Mouse (Mus musculus) cerebellum, adult 9-10 months (tissue): ENCODE measurements around the gene Fam133b.
A peak's percentile ranks its signal among the peaks of the same experiment; 100 is the strongest.

Source experiments
- DNase-seq: peaks from one replicate; pipeline ENCODE4 v3.0.0; 2022

Fam133b gene

DNA sequence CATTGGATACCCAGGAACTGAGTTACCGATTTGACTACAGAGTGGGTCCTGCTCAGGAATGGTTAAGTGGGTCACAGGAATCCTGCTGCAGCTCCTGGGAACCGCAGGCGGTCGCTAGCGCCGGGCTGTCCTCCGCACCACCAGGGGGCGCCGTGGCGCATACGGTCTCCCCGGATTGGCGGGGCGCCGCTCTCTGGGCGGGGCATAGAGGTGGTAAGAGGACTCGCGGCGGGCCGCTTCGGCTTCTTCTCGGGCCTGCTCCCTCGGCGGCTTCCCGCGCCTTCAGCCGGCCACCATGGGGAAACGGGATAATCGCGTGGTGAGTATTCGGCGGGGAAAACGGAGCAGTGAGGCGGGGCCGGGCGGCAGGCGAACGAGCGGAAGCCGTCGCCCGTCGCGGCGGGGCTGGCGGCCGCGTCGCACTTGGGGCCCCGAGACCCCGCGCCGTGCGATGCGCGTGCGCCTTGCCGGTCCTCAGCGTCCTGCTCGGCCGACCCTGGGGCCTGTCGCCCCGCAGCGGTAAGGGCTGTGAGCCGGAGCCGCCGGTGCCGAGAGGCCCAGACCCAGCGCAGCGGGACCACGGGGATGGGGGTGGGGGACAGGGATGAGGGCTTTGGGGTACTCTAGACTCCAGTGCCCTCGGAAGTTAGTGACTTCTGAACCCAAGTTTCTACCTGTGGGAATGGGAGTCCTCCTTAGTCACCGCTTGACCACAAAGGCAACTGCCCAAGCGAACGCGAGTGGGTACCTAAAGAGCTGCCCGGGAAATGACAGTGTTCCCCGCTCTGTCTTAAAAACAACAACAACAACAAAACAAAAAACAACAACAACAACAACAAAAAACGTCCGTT is at the start of gene Fam133b:
Fam133b (plus strand) TSS at position 205 of the 851 bp plus-strand sequence.
- DNase-seq: peak; percentile 95

DNA sequence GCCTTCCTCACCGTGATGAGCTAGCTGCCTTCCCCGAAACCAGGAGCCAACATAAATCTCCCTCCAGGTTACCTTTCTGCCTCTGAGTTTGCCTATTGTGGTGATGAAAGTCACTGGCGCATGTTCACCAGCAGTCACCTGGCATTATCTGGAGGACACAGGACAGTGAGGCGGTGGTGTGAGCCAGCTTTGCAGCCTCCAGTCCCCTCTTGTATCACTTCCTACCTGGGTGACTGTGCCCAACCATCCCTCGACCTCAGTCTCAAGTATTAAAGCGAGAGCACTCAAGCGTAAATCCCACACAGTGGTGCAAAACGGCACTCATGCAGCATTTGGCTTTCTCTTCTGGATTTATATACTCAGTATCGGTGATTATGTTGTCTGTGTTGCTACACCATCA is 49.7 kb upstream of the Fam133b start:
- DNase-seq: no peak

DNA sequence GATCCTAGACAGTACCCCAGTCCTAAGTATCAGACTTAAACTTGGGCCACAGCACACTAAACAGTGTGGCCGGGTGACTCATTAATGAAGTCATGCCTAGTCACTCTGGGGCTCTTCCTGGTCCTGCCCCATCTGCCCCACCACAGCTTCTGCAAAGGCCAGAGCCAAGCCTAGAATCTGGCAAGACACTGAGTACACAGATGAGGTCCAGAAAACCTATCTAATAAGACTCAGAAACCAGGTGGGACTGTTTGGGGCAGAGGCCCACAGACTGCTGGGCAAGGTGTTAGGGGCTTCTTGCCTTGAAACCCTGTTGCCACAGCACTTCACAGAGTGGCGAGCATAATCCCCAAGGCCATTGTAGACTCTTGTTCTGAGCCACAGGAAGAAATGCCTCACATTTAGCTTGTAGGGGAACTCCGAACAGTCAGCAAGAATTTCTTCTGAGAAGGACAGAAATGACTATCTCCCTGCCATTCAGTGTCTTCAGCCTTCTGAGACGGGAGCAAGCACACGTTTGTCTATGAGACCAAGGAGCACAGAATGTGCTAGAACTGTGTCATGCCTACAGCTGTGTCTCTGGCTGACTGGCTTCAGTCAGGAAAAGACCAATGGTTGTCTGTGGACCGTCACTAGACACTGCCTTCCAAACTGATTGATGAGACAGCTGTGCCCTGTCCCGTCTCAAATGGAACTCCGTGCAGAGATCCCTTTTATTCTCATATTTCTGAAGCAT is 49.0 kb upstream of the Fam133b start:
- no peak for DNase-seq

DNA sequence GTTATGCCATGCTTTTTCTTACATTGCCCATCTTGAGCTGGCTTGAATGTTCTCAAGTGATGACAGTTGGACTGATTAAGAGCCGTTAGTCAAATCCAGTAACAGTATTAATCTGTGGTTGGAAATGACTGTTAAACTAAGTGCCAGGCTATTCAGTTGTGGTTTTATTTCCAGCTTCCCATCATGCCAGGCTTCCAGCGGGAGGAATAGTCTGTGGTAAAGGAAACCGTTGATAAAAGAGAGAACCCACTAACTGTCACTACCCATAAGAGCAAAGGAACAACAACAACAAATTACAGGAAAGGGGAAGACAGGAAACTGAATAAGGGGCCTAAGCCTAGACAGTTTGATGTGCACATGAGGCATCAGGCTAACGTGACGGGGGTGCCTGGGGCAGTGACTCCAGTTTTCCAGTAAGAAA is 46.1 kb upstream of the Fam133b start:
- no peak for DNase-seq

DNA sequence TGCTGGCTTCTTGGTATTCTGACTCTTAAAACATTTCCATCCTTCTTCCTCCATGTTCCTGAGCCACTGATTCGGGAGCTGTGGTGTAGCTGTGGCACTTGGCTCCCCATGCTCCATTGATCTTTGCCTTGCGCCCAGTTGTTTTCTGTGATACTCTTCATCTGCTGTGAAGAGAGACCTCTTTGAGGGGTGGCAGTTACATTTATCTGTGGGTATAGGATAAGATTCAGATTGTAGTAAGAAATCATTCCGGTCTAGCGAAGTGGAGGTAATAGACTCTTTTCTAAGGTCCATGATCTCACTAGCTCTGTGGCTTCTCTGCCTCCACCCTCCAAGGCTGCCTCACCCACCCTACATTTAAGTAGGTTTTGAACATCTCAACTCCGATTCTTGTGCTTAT is 43.3 kb upstream of the Fam133b start:
- DNase-seq: no peak

DNA sequence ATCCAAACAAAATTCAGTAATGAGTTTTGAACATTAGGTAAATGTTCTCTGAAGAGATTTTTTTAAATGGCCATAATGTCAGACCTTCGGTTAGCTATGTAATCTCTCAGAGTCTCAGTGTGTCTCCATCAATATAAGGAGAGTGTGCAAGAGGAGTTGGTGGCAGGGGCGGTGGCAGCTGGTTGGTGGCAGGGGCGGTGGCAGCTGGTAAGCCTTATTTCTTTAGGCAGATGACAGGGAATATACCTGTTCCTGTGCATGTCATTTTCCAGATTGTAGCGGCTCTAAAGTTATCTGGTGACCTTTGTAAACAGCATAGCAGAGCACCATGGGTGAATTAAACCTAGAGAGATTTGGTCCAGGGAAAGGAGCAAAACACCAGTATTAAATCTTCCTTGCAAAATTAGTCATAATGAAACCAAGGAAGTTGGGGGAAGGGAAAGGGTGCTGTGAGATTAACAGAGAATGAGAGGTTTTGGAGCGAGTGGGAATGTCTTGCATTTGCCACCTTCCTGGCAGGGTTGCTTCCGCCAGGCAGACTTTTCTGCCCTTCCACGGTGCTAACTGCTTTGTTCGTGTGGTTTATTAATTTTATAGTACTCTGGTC is 42.6 kb upstream of the Fam133b start:
- DNase-seq: no peak

DNA sequence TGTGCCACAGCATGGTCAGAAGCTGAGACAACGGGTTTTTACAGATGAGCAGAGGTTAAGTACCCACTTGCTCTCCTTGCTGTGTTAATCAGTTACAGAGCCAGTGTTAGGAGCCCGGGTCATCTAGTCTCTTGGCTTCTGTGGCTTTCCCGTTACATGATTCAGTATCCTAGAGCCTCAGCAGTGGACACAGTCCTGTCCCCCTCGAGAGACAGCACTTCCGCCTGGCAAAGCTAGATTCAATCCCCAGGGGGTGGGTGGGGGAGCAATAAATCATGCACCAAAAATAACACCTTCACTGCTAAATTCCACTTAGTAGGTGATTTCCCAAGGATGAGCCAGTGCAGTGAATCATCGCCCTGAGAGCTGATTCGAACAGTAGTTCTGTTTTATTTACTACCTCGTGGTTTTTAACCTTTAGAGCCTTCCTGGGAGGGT is 42.0 kb upstream of the Fam133b start:
- no peak for DNase-seq

DNA sequence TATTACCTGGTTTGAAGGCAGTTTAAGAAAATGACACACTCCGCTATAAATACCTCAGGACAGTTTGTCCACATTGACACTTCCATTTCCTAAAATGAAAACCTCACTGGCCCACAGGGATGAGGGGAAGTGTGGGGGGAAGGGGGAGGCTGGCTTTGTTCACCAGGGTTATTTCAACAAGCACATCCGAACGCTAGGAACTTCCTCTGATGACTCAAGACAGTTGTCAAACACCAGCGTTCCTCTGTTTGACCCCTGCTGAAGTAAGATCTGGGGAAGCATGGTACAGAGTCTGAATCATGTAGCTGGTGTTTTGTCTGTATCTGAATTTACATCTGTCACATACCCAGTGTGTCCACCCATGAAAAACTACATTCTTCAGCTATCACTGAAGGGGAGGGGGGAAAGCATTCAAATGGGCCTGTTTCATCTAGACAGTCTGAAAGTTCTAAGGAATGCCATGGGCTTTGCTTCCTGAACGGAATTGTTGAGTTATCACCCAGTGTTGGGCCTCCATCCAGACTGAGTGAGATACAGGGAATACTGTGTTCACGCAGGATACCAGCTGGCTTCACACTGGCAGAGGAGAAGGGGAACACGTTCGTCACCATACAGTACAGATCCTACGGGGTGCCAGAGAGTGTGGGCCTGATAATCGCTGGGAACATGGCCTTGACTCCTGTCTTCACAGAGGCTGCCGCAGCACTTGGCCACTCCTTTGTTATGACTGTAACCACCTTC is 40.9 kb upstream of the Fam133b start:
- no peak for DNase-seq

DNA sequence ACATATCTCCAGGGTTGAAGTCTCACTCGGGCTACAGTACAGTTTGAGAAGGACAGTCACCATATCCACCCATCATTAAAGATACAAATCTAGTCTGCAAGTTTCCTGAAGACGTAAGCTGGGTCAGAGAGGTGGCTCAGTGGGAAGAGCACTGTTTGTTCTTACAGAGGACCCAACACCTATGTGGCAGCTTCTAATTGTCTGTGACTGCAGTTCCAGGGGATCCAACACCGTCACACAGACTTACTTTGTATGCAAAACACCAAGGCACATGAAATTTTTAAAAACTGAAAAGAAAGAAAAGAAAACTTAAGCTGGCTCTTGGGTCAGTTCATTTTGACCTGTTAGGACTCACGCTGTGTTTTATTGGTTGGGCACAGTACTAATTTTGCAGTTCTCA is 40.3 kb upstream of the Fam133b start:
- DNase-seq: no peak

DNA sequence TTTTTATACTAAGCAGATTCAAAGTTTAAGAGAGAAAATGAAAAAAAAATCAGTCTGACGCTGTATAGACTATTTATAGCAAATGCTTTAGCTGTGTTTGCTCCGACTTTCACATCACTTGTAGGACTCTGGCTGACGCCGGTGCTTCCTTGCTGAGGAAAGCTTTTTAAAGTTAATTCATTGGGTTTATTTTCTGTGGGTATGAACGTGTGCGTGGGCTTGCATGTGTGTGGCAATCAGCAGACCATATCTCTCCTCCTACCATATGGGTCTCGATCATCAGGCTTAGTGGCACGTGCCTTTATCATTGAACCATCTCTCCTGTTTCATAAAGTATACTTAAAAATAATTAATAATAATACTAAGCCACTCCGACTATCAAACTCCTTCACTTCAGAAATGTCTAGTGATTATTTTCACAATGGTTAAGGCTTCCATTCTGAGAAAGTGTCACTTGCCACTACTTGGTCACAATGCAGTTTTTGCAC is 39.8 kb upstream of the Fam133b start:
- no peak for DNase-seq

DNA sequence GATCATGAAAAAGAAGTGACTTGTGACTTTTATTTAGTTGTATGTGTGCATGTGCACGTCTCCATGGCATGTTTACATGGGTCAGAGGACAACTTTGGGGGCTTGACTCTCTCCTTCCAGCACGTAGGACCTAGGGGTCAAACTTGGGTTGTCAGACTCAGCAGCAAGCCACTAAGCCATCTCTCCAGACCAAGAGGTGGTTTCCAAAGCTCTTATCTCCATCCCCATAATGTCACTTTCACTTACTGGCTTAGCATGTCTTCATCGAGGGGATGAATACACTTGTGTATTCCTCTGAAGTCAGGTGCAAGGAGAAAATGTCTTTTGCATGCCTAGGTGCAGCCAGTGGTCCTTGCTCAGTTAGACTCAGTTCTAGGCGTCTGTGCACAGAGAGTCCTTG is 39.2 kb upstream of the Fam133b start:
- no peak for DNase-seq

DNA sequence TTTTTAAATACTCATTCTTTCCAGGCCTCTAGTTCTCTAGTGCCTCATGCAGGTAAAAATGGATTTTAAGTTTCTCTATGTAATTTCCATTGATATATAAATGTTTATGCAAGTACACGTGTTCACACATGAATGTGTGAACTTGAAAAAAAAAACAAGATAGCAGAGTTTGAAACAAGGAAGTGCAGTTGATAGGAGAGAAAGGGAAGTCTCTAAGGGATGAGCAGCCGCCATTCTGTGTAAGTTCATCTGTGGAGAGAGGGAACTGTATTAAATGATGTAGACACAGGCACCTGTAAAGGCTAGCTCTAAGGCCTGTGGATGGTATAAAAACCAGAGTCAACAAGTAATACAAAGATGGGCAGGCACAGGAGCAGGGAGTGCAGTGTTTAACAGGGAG is 38.1 kb upstream of the Fam133b start:
- no peak for DNase-seq

DNA sequence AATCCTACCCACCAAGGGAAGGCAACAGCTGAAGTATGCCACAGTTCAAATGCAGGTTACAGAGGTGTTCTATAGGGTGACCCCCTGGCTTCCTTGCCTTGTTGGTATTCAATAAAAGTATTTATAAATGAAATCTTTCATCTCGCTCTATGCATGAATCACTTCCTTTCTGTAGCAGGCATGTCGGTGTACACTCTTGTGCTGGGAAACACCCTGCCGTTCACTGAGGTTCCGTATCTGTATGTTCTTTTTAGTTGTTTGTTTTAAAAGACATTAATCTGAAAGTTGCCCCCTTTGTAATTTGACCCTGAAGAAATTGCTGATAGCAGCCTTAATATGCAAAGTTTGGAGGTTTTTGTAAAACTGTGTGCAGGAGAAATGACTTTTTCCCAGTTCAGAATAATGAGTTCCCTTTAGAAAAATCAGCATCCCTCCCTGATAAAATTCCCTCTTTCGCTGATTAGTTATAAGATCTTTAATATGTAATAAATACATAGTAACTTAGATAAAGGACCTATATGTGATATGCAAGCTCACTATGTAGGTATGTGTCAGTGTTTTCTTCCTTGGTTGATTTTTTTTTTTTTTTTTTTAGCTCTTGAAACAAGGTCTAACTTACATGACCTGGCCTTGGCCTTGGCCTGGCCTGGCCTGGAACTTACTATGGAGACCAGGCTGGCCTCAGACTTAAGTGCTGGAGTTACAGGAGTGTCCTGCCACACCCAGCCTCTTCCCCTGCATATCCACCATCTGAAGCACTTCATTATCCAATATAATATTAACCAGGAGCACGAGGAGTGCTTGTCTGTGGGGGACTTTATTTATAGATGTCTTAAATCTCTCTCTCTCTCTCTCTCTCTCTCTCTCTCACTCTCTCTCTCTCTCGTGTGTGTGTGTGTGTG is 34.9 kb upstream of the Fam133b start:
- DNase-seq: no peak

DNA sequence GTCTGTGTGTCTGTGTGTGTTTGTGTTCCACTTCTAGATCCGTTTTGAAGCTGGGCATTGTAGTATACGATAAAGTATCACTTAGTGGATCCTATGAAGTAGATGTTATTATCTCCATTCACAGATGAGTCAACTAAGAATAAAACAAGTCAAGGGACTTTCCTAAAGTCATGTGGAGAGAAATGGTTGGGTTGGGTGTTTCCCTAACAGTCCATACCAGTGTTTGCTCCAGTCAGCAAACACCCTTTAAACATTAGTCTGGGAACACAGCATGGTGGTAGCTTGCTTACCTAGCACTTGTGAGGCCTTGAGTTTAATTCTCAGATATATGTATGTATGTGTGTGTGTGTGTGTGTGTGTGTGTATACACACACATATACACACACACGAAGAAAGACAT is 34.1 kb upstream of the Fam133b start:
- DNase-seq: no peak

DNA sequence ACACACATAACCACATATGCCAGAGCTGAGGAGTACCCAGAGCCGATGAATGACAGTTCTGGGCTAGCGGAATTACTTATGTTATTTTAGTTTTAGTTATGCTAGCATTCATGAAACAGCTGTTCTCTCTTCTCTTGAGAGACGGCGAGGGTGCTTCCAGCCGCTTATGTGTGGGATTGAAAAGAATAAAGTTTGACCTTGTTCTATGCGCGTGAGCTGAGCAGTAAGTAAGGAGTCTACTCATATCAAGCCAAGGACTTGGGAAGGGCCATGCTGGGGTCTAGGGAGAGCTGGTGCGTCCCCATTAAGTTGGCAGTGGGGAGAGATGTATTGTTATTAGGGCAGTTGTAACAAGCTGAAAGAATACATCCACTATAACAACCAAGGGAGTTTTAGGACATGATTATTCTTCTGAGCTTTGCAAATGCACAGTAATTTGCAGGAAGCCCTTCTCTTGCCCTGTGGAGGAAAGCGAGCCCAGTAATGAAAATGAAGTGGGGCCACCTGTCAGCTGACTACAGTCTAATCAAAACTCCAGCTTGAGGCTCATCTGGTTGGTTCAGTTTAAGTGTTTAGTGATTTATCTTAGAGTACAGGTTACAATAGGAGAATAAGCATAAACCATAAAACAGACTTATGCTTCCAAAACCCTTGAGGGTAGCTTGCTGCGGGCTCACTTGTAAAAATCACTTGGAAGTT is 32.4 kb upstream of the Fam133b start:
- DNase-seq: no peak

DNA sequence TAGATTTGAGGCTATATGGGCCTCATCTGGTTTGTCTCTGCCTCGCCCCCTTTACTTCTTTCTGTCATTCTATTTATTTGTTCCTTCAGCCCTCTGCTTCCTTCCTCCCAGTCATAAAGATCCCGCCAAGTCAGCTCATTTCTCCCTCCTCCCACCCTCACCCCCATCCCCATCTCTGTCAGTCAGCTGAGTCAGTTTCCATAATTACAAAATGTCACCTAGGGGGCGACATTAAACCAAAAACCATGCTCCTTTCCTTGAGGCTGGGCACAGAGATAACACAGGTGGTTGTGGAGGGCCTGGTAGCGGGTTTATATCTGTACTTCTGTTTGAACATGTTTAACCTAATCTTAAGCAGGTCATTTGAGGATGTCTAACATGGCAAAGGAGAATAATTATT is 31.0 kb upstream of the Fam133b start:
- DNase-seq: no peak

DNA sequence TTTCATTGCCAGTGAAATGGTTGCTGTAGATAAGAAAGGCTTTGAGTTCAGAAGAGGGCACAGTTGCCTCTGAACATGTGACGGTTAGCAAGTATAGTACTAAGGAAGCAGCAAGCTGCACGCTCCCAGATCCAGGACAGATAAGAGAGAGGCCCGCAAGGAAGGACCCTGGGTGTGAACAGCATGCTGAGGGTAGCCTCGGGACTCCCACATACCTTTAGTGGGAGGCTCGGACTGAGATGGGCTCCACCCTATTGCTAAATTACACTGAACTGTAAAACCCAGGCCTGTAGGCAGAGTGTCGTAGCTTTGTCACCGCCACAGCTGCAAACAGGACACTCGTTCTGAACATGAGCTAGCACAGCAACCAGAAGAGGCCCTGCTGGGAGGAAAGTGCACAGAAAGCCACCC is 28.7 kb upstream of the Fam133b start:
- DNase-seq: no peak

DNA sequence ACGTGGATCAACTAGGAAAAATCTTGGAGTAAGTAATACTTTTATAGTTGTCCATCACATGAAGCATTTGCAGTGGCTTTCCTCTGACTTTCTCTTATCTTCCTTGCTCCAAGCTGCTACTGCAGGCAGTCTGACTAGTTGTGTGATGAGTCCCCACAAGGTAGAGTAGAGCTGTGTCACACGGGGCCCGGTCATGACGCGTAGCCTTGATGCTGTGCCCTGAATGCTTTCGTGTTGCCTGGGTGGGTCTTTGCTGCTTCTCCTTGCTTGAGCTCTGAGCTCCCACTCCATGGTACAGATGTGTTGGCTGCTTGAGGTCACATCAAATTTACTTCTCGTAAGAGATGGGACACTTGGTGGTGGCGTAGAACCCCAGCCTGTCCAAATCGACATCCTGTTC is 28.2 kb upstream of the Fam133b start:
- DNase-seq: no peak

DNA sequence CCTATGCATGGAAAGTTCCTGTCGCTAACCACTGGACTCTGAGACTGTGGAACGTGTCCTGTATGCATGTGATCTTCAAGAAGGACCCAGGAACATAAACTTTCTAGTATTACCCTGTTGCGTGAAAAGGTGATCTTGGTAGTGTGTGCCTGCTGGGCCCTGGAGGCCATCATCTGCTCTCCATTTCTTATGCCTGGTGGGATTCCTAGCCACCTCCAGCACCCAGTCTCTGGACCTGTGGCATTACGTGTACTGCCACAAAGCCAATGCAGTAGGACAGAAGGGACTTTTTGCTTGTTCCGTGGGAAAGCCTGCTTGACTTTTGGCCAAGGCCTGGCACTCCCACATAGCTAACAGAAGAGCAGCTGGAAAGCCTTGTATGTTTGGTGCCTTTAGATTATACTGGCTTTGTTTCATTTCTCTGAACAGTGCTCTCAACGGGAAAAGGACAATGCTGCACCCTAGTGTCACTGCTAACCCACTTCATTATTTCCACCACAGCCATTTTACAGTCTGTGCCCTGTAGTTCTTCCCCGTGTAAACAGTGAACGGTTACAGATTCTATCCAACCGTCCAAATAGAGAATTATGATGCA is 27.1 kb upstream of the Fam133b start:
- DNase-seq: no peak

DNA sequence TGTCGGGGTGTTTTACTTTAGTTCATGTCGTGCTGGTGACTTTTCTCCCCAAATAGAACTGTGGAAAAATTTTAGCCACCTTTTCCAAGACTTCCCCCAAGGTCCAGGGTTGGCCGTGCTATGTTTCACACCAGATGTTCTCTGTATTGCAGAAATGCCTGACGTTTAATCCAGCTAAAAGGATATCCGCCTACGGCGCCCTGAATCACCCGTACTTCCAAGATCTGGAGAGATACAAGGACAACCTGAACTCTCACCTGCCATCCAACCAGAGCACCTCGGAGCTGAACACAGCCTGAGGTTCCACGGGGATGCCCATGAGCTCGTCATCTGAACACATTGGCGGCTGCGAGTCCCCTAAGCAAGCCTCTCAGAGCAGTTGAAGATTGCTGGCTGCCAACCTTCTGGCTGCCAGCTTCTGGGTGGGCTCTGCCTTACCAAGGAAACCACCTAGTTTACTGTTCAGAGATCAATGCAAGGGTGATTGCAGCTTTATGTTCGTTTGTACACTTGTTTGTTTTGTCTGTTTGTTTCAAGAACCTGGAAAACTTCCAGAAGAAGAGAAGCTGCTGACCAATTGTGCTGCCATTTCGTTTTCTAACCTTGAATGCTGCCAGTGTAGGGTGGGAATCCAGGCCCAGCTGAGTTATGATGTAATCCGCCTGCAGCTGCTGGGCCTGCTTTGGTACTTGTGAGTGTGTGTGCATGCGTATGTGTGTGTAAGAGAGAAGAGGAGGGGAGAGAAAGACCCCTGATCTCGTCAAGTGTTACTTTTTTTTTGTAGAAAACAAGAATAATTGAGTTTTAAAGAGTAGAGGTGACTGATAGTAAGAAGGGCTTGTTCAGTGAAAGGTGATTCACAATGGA is 22.9 kb upstream of the Fam133b start:
- DNase-seq: no peak
